Comparison of ENCODE assay signal across 16 mouse cellular contexts in genomic region chr16:92852276-92852675, GRCm38 (mm10).
"Had no signal": no experiment of that assay in that cellular context is flagged by ENCODE, and none has a peak within 500 bp of the region (broad histone marks: within the 10 kb centered on the region; RNA-seq: fewer than 3 reads in every experiment).

No protein-coding gene starts in this region.

- H3K9ac ChIP-seq: liver, embryonic 13.5 days; liver, embryonic 15.5 days; liver, postnatal 0 days; lung, embryonic 15.5 days; midbrain, embryonic 12.5 days; neural tube, embryonic 12.5 days had no signal

- H3K9me3 ChIP-seq: liver, embryonic 13.5 days; liver, embryonic 15.5 days; lung, embryonic 15.5 days; midbrain, embryonic 10.5 days; midbrain, embryonic 12.5 days; neural tube, embryonic 12.5 days had no signal

- H3K27ac ChIP-seq: liver, embryonic 13.5 days; liver, embryonic 15.5 days; lung, embryonic 15.5 days; midbrain, embryonic 10.5 days; midbrain, embryonic 12.5 days; neural tube, embryonic 12.5 days had no signal

- H3K27me3 ChIP-seq: liver, embryonic 13.5 days; liver, embryonic 15.5 days; lung, embryonic 15.5 days; midbrain, embryonic 12.5 days; neural tube, embryonic 12.5 days had no signal

- H3K36me3 ChIP-seq: liver, embryonic 13.5 days; liver, embryonic 15.5 days; lung, embryonic 15.5 days; midbrain, embryonic 10.5 days; midbrain, embryonic 12.5 days; neural tube, embryonic 12.5 days had no signal

- H3K4me2 ChIP-seq: liver, embryonic 11.5 days; liver, embryonic 13.5 days; liver, embryonic 15.5 days; lung, embryonic 15.5 days; midbrain, embryonic 12.5 days; neural tube, embryonic 12.5 days had no signal

- ATAC-seq: liver, postnatal 0 days; midbrain, embryonic 16.5 days had no signal

- H3K4me3 ChIP-seq: liver, embryonic 13.5 days; liver, embryonic 15.5 days; lung, embryonic 15.5 days; midbrain, embryonic 10.5 days; midbrain, embryonic 12.5 days; neural tube, embryonic 12.5 days had no signal

- DNase-seq: liver, embryonic 13.5 days; liver, postnatal 0 days; midbrain, embryonic 14.5 days; right cerebral cortex, postnatal 25 days; right cerebral cortex, postnatal 4 days; spleen, adult 18-20 months; thymus, adult 18-20 months; thymus, postnatal 14 days; thymus, postnatal 36 days had no signal

- H3K4me1 ChIP-seq: liver, embryonic 13.5 days; liver, embryonic 15.5 days; midbrain, embryonic 10.5 days; midbrain, embryonic 12.5 days; neural tube, embryonic 12.5 days had no signal
